7 mouse cellular contexts compared by ENCODE assay signal in genomic region chr1:64018466-64019077, GRCm38 (mm10).
DNase-seq lines count a peak whose midpoint lies in the region; ATAC-seq lines count a peak whose summit lies in the region.

No protein-coding gene starts in this region.

- peak; percentile 20 to 47 for DNase-seq in adrenal gland, postnatal 36 days
- DNase-seq in embryonic facial prominence, embryonic 14.5 days (ENCODE audit: low spot score), result peak; percentile 41
- no peak for DNase-seq in spleen, postnatal 4 days (ENCODE audit: low spot score in 2 of 2)
- DNase-seq in cerebellum, postnatal 10 days, result no peak
- no peak for DNase-seq in right cerebral cortex, postnatal 10 days (ENCODE audit: low spot score in 2 of 2)

- H3K4me3 ChIP-seq in embryonic facial prominence, embryonic 14.5 days (ENCODE audit: low read depth, low read length), result no peak overlapping the region
- no peak overlapping the region for H3K4me3 ChIP-seq in intestine, embryonic 16.5 days (ENCODE audit: low read length)
- no peak overlapping the region for H3K4me3 ChIP-seq in lung, embryonic 15.5 days

- no peak for ATAC-seq in embryonic facial prominence, embryonic 14.5 days (ENCODE audit: low read depth)
- peak; percentile 66; the same call in 1 of the 2 replicates for ATAC-seq in intestine, embryonic 16.5 days
- ATAC-seq in lung, embryonic 15.5 days (ENCODE audit: borderline replicate concordance, extremely low read depth, low FRiP score, low TSS enrichment), result peak; percentile 72; the same call in 1 of the 2 replicates

- H3K4me1 ChIP-seq in embryonic facial prominence, embryonic 14.5 days (ENCODE audit: control insufficient read depth, insufficient read depth, low read length), result peaks cover 21% of the 10 kb centered on the region
- H3K4me1 ChIP-seq in intestine, embryonic 16.5 days (ENCODE audit: control insufficient read depth, insufficient read depth, low read length), result peaks cover 4% of the 10 kb centered on the region; the same call in 1 of the 2 replicates
- H3K4me1 ChIP-seq in lung, embryonic 15.5 days, result peaks cover 31% of the 10 kb centered on the region

- 0 out of 2 replicates have a peak overlapping the region, but pooled peaks have one; percentile 22 for H3K9ac ChIP-seq in embryonic facial prominence, embryonic 14.5 days (ENCODE audit: low read depth, low read length)
- H3K9ac ChIP-seq in intestine, embryonic 16.5 days (ENCODE audit: low read depth, low read length), result no peak overlapping the region
- H3K9ac ChIP-seq in lung, embryonic 15.5 days, result no peak overlapping the region

- no peaks in the 10 kb centered on the region for H3K27me3 ChIP-seq in embryonic facial prominence, embryonic 14.5 days (replicated peaks; ENCODE audit: control insufficient read depth, insufficient read depth, low read length)
- no peaks in the 10 kb centered on the region for H3K27me3 ChIP-seq in intestine, embryonic 16.5 days (replicated peaks; ENCODE audit: control insufficient read depth, insufficient read depth, low read length)
- no peaks in the 10 kb centered on the region for H3K27me3 ChIP-seq in lung, embryonic 15.5 days

- H3K36me3 ChIP-seq in embryonic facial prominence, embryonic 14.5 days (ENCODE audit: control insufficient read depth, insufficient read depth, low read length), result no peaks in the 10 kb centered on the region
- H3K36me3 ChIP-seq in intestine, embryonic 16.5 days (ENCODE audit: control insufficient read depth, insufficient read depth, low read length), result no peaks in the 10 kb centered on the region
- H3K36me3 ChIP-seq in lung, embryonic 15.5 days, result no peaks in the 10 kb centered on the region

- no peaks in the 10 kb centered on the region for H3K9me3 ChIP-seq in embryonic facial prominence, embryonic 14.5 days (ENCODE audit: control insufficient read depth, low read length)
- no peaks in the 10 kb centered on the region for H3K9me3 ChIP-seq in intestine, embryonic 16.5 days (ENCODE audit: control insufficient read depth, low read length)
- no peaks in the 10 kb centered on the region for H3K9me3 ChIP-seq in lung, embryonic 15.5 days

- peak overlapping the region; percentile 27; the same call in 1 of the 2 replicates for H3K4me2 ChIP-seq in embryonic facial prominence, embryonic 14.5 days (ENCODE audit: low read depth, low read length)
- H3K4me2 ChIP-seq in intestine, embryonic 16.5 days (ENCODE audit: low read depth, low read length), result no peak overlapping the region
- peak overlapping the region; percentile 35 for H3K4me2 ChIP-seq in lung, embryonic 15.5 days

- 41% methylated on average over 16 of the region's 16 CpGs for WGBS in embryonic facial prominence, embryonic 14.5 days
- 47% methylated on average over 16 of the region's 16 CpGs for WGBS in intestine, embryonic 16.5 days
- WGBS in lung, embryonic 15.5 days, result 27% methylated on average over 16 of the region's 16 CpGs

- no peak overlapping the region; the same call in 1 of the 2 replicates for H3K27ac ChIP-seq in embryonic facial prominence, embryonic 14.5 days (replicated peaks; ENCODE audit: low read depth, low read length)
- 0 out of 2 replicates have a peak overlapping the region, but pooled peaks have one; percentile 4 for H3K27ac ChIP-seq in intestine, embryonic 16.5 days (ENCODE audit: low read length)
- peak overlapping the region; percentile 60 for H3K27ac ChIP-seq in lung, embryonic 15.5 days

Comparison
In these comparisons a context has a peak if more than half of its experiments do, and no peak if none do; other contexts are left out.
1. DNase-seq: peak in adrenal gland, postnatal 36 days (2 of 2) and embryonic facial prominence, embryonic 14.5 days (single experiment); none in spleen, postnatal 4 days (0 of 2), cerebellum, postnatal 10 days (0 of 2) and right cerebral cortex, postnatal 10 days (0 of 2).